Mouse (Mus musculus): ENCODE data around the gene Adprh.

DNA sequence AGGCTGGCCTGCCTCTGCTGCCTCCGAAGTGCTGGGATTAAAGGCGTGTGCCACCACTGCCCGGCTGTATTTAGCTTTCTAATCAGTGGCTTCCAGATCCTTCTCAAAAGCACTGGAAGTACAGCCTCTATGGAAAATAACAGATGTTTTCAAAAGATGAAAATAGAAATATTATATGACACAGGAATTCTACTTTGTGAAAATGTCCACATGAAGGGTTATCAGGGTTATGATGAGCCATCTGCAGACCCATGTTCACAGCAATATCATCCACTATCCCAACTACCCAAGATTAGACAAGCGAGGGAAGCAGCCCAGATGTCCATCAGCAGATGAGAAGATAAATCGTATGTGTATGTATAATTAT is 20.0 kb upstream of the Adprh start:
- TF ChIP-seq CTCF (IDR thresholded peaks at IDR 0.05) (no peak), POLR2A (IDR thresholded peaks at IDR 0.05; ENCODE audit: insufficient read depth, low read depth, low read length) (no peak), EP300 (IDR thresholded peaks at IDR 0.05; ENCODE audit: insufficient read depth, low read depth, low read length) (no peak)

Measured in heart, adult 2 months (tissue).